Mouse (Mus musculus): Measurements from ENCODE around the gene Otud5. TPM values are rescaled to one million over a fixed set of nuclear protein-coding genes. Genes with fewer than 3 reads are reported as not detected.

Otud5 gene
- polyA plus RNA-seq, 1 experiment from 2014 or later = 32.2 TPM

DNA sequence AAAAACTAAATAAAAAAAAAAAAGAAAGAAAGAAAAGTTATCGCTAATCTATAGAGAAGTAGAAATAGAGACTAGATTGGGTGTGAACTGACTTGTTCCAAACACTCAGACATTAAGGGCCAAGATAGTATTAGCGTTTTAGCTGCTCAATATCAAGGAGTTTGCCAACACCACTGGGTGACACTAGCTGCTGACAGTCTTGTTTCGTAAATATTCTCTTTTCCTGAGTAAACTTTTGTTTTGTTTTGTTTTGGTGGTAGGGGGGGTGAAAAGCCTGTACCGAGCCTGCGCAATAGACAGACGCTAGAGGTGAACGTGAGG is 362 bp upstream of the Otud5 start:
- Histone ChIP-seq H3K27ac (ENCODE audit: low read depth, low read length) (peak overlapping the region; percentile 65; the same call in 1 of the 2 replicates), H3K4me1 (replicated peaks; ENCODE audit: control insufficient read depth, insufficient read depth, low read length) (peaks cover 7% of the 10 kb centered on the region), H3K27me3 (replicated peaks; ENCODE audit: control insufficient read depth, insufficient read depth, low read length) (no peaks in the 10 kb centered on the region), H3K36me3 (ENCODE audit: control insufficient read depth, insufficient read depth, low read length) (no peaks in the 10 kb centered on the region), H3K4me3 (ENCODE audit: low read depth, low read length) (peak overlapping the region; percentile 83; the same call in 1 of the 2 replicates), H3K9me3 (ENCODE audit: control insufficient read depth, low read length) (no peaks in the 10 kb centered on the region), H3K4me2 (peak overlapping the region; percentile 55), H3K9ac (ENCODE audit: low read depth, low read length) (no peak overlapping the region)
- WGBS = 9% methylated on average over 7 of the region's 7 CpGs
- ATAC-seq (replicated peaks; ENCODE audit: low FRiP score) (no peak), DNase-seq (ENCODE audit: low spot score) (no peak)

GRCm38 (mm10) chrX:7842318-7842717 is 1.2 kb downstream of the Otud5 start:
- Histone ChIP-seq H3K27ac (ENCODE audit: low read depth, low read length) (peak overlapping the region; percentile 88), H3K4me3 (ENCODE audit: low read depth, low read length) (peak overlapping the region; percentile 83), H3K36me3 (ENCODE audit: control insufficient read depth, insufficient read depth, low read length) (no peaks in the 10 kb centered on the region), H3K9ac (ENCODE audit: low read depth, low read length) (peak overlapping the region; percentile 79), H3K27me3 (replicated peaks; ENCODE audit: control insufficient read depth, insufficient read depth, low read length) (no peaks in the 10 kb centered on the region), H3K4me1 (replicated peaks; ENCODE audit: control insufficient read depth, insufficient read depth, low read length) (no peaks in the 10 kb centered on the region; the same call in 1 of the 2 replicates), H3K9me3 (ENCODE audit: control insufficient read depth, low read length) (no peaks in the 10 kb centered on the region), H3K4me2 (peak overlapping the region; percentile 84)
- 9% methylated on average over 33 of the region's 42 CpGs for WGBS
- ATAC-seq (replicated peaks; ENCODE audit: low FRiP score) (no peak), DNase-seq (ENCODE audit: low spot score) (peak; percentile 40)

DNA sequence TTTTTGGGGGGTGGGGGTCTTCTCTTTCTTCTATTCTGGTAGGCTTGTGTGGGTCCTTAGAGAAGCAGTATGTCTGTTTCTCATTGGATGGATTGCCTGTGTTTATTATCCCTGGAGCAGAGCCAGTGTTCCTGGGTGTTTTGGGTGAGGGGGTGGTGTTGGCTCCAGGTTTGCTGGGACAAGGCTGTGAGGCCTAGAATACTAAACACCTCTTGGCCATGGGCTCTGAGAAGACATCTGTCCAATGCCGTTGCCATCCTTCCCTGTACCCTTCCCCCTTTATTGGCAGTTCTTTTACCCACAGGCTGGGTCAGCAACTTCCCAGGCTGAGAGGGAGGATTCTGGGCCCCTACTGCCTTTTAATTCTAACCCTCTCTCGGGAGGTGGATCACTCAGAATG is 6.7 kb downstream of the Otud5 start:
- ATAC-seq (replicated peaks; ENCODE audit: low FRiP score) = no peak
- DNase-seq (ENCODE audit: low spot score) = no peak
- H3K9ac ChIP-seq (ENCODE audit: low read depth, low read length) = no peak overlapping the region
- H3K27ac ChIP-seq (ENCODE audit: low read depth, low read length) = no peak overlapping the region
- no peaks in the 10 kb centered on the region; the same call in 1 of the 2 replicates for H3K4me1 ChIP-seq (replicated peaks; ENCODE audit: control insufficient read depth, insufficient read depth, low read length)
- no peaks in the 10 kb centered on the region for H3K9me3 ChIP-seq (ENCODE audit: control insufficient read depth, low read length)
- H3K36me3 ChIP-seq (ENCODE audit: control insufficient read depth, insufficient read depth, low read length) = no peaks in the 10 kb centered on the region; the same call in 1 of the 2 replicates
- H3K27me3 ChIP-seq (replicated peaks; ENCODE audit: control insufficient read depth, insufficient read depth, low read length) = no peaks in the 10 kb centered on the region
- no peak overlapping the region for H3K4me2 ChIP-seq
- H3K4me3 ChIP-seq (ENCODE audit: low read depth, low read length) = no peak overlapping the region
- WGBS = 69% methylated on average over 2 of the region's 2 CpGs

- H3K9me3 ChIP-seq (ENCODE audit: control insufficient read depth, low read length) = no peaks in the 10 kb centered on the region
- H3K27ac ChIP-seq (ENCODE audit: low read depth, low read length) = no peak overlapping the region
- no peaks in the 10 kb centered on the region for H3K27me3 ChIP-seq (replicated peaks; ENCODE audit: control insufficient read depth, insufficient read depth, low read length)
- WGBS = 37% methylated on average over 2 of the region's 2 CpGs
- H3K4me2 ChIP-seq = no peak overlapping the region
- DNase-seq (ENCODE audit: low spot score) (no peak), ATAC-seq (replicated peaks; ENCODE audit: low FRiP score) (no peak)
- no peaks in the 10 kb centered on the region; the same call in 1 of the 2 replicates for H3K36me3 ChIP-seq (ENCODE audit: control insufficient read depth, insufficient read depth, low read length)
- H3K4me3 ChIP-seq (ENCODE audit: low read depth, low read length) = no peak overlapping the region
- no peaks in the 10 kb centered on the region; the same call in 1 of the 2 replicates for H3K4me1 ChIP-seq (replicated peaks; ENCODE audit: control insufficient read depth, insufficient read depth, low read length)
- H3K9ac ChIP-seq (ENCODE audit: low read depth, low read length) = no peak overlapping the region
These were observed 13.4 kb downstream of the Otud5 start for GRCm38 (mm10) chrX:7854578-7854977.

GRCm38 (mm10) chrX:7859191-7859753 is 18.1 kb downstream of the Otud5 start:
- no peaks in the 10 kb centered on the region for H3K27me3 ChIP-seq (replicated peaks; ENCODE audit: control insufficient read depth, insufficient read depth, low read length)
- H3K4me2 ChIP-seq = no peak overlapping the region
- ATAC-seq (replicated peaks; ENCODE audit: low FRiP score) (no peak), DNase-seq (ENCODE audit: low spot score) (no peak)
- no peak overlapping the region for H3K9ac ChIP-seq (ENCODE audit: low read depth, low read length)
- 44% methylated on average over 3 of the region's 3 CpGs for WGBS
- no peak overlapping the region for H3K4me3 ChIP-seq (ENCODE audit: low read depth, low read length)
- no peak overlapping the region for H3K27ac ChIP-seq (ENCODE audit: low read depth, low read length)
- H3K4me1 ChIP-seq (replicated peaks; ENCODE audit: control insufficient read depth, insufficient read depth, low read length) = peaks cover 3% of the 10 kb centered on the region
- H3K36me3 ChIP-seq (ENCODE audit: control insufficient read depth, insufficient read depth, low read length) = no peaks in the 10 kb centered on the region; the same call in 1 of the 2 replicates
- no peaks in the 10 kb centered on the region for H3K9me3 ChIP-seq (ENCODE audit: control insufficient read depth, low read length)

DNA sequence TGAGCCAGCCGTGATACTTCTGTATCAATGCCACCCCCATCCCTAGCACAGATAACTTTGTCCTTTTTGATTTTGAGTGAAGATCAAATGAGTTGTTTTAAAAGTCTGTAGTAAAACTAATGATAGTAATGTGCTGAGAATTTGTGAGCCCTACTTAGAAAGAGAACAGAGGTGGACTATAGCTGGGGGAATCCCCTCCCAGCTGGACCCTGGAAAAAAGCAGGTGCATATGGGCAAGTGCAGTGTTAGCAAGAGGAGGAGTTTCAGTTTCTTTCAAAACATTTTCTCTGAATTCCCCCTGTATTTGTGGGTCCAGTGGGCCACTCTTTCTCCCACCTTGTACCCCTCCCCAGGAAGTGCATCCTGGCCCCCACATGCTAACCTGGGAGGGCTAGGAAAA is 22.0 kb downstream of the Otud5 start:
- no peak for ATAC-seq (replicated peaks; ENCODE audit: low FRiP score)
- 81% methylated on average over 1 of the region's 1 CpGs for WGBS
- no peak overlapping the region for H3K27ac ChIP-seq (ENCODE audit: low read depth, low read length)
- H3K4me3 ChIP-seq (ENCODE audit: low read depth, low read length) = no peak overlapping the region
- peaks cover 3% of the 10 kb centered on the region for H3K4me1 ChIP-seq (replicated peaks; ENCODE audit: control insufficient read depth, insufficient read depth, low read length)
- DNase-seq (ENCODE audit: low spot score) = no peak
- H3K9ac ChIP-seq (ENCODE audit: low read depth, low read length) = no peak overlapping the region
- H3K9me3 ChIP-seq (ENCODE audit: control insufficient read depth, low read length) = no peaks in the 10 kb centered on the region
- no peak overlapping the region for H3K4me2 ChIP-seq
- no peaks in the 10 kb centered on the region for H3K27me3 ChIP-seq (replicated peaks; ENCODE audit: control insufficient read depth, insufficient read depth, low read length)
- H3K36me3 ChIP-seq (ENCODE audit: control insufficient read depth, insufficient read depth, low read length) = no peaks in the 10 kb centered on the region; the same call in 1 of the 2 replicates

DNA sequence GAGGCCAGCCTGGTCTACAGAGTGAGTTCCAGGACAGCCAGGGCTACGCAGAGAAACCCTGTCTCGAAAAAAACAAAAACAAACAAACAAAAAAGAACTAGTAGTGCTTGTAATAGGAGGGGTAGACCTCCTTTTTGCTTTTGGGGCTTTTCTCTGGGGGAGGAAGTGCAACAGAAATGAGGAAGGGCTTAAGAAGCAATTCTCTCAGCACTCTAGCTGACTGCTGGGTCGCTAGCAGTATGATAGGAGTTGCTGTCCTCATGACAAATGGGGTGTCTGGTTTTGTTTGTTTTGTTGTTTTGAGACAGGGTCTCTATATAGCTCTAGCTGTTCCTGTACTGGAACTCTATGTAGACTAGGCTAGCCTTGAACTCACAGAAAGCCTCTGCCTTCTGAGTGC is 23.4 kb downstream of the Otud5 start:
- H3K4me2 ChIP-seq = no peak overlapping the region
- 69% methylated on average over 3 of the region's 3 CpGs for WGBS
- no peak for DNase-seq (ENCODE audit: low spot score)
- H3K27me3 ChIP-seq (replicated peaks; ENCODE audit: control insufficient read depth, insufficient read depth, low read length) = no peaks in the 10 kb centered on the region
- H3K9ac ChIP-seq (ENCODE audit: low read depth, low read length) = no peak overlapping the region
- peaks cover 3% of the 10 kb centered on the region for H3K4me1 ChIP-seq (replicated peaks; ENCODE audit: control insufficient read depth, insufficient read depth, low read length)
- no peaks in the 10 kb centered on the region for H3K9me3 ChIP-seq (ENCODE audit: control insufficient read depth, low read length)
- no peaks in the 10 kb centered on the region; the same call in 1 of the 2 replicates for H3K36me3 ChIP-seq (ENCODE audit: control insufficient read depth, insufficient read depth, low read length)
- H3K4me3 ChIP-seq (ENCODE audit: low read depth, low read length) = no peak overlapping the region
- H3K27ac ChIP-seq (ENCODE audit: low read depth, low read length) = no peak overlapping the region
- no peak for ATAC-seq (replicated peaks; ENCODE audit: low FRiP score)

- H3K9me3 ChIP-seq (ENCODE audit: control insufficient read depth, low read length) = no peaks in the 10 kb centered on the region
- H3K4me3 ChIP-seq (ENCODE audit: low read depth, low read length) = no peak overlapping the region
- peaks cover 2% of the 10 kb centered on the region for H3K4me1 ChIP-seq (replicated peaks; ENCODE audit: control insufficient read depth, insufficient read depth, low read length)
- 50% methylated on average over 2 of the region's 2 CpGs for WGBS
- no peak for ATAC-seq (replicated peaks; ENCODE audit: low FRiP score)
- H3K36me3 ChIP-seq (ENCODE audit: control insufficient read depth, insufficient read depth, low read length) = no peaks in the 10 kb centered on the region; the same call in 1 of the 2 replicates
- H3K9ac ChIP-seq (ENCODE audit: low read depth, low read length) = no peak overlapping the region
- H3K27me3 ChIP-seq (replicated peaks; ENCODE audit: control insufficient read depth, insufficient read depth, low read length) = no peaks in the 10 kb centered on the region
- DNase-seq (ENCODE audit: low spot score) = no peak
- H3K27ac ChIP-seq (ENCODE audit: low read depth, low read length) = no peak overlapping the region
- H3K4me2 ChIP-seq = 0 out of 2 replicates have a peak overlapping the region, but pooled peaks have one; percentile 9
These were observed 24.2 kb downstream of the Otud5 start for GRCm38 (mm10) chrX:7865343-7865742.

GRCm38 (mm10) chrX:7865786-7866185 is 24.6 kb downstream of the Otud5 start:
- H3K36me3 ChIP-seq (ENCODE audit: control insufficient read depth, insufficient read depth, low read length) = no peaks in the 10 kb centered on the region; the same call in 1 of the 2 replicates
- ATAC-seq (replicated peaks; ENCODE audit: low FRiP score) = no peak
- H3K9me3 ChIP-seq (ENCODE audit: control insufficient read depth, low read length) = no peaks in the 10 kb centered on the region
- DNase-seq (ENCODE audit: low spot score) = no peak
- H3K4me3 ChIP-seq (ENCODE audit: low read depth, low read length) = no peak overlapping the region
- WGBS = 43% methylated on average over 2 of the region's 2 CpGs
- no peaks in the 10 kb centered on the region; the same call in 1 of the 2 replicates for H3K4me1 ChIP-seq (replicated peaks; ENCODE audit: control insufficient read depth, insufficient read depth, low read length)
- H3K27me3 ChIP-seq (replicated peaks; ENCODE audit: control insufficient read depth, insufficient read depth, low read length) = no peaks in the 10 kb centered on the region
- no peak overlapping the region for H3K9ac ChIP-seq (ENCODE audit: low read depth, low read length)
- H3K27ac ChIP-seq (ENCODE audit: low read depth, low read length) = no peak overlapping the region
- H3K4me2 ChIP-seq = no peak overlapping the region
